Mouse (Mus musculus): ENCODE data around the gene Prrt2.

DNA sequence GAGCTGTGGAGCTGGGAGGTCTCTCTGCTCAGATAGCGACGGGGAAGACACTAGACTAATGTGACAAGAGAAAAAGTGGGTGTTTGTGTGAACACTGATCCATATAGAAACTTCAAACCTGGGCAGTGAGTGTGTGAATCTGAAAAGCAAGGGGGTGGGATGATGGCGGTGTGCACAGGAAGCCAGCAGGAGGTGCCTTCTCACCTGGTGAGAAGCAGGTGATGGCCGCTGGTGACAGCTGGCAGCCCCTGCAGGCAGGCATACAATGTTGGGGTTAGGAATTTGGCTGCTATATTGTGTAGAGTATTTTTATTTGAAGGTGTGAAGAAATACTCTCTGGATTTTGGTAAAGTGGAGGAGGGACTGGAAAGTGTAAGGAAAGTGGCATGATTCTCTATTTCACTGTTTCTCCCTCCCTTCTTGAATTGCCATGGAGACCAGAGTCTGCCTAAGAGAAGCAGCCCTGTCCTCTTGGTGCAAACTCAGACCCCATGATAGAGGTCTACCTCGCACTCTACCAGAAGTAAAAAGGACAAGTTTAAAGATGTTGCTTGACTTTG, 34.1 kb upstream of the Prrt2 start:
- TF ChIP-seq POLR2A (IDR thresholded peaks at IDR 0.05; ENCODE audit: extremely low read depth, insufficient read depth, low read length): no peak
- 0 out of 2 replicates have a peak, but pooled peaks have one; percentile 5 for TF ChIP-seq CTCF (IDR thresholded peaks at IDR 0.05; ENCODE audit: low read depth, low read length)
